Mouse (Mus musculus) ES-E14 (cell line): ENCODE results near the gene Megf11.

Source experiments
- CHD2 ChIP-seq: IDR thresholded peaks from 2 replicates; pipeline ENCODE4 v1.6.1; 2014; ENCODE audit warnings: mild to moderate bottlenecking, low read depth, low read length, inconsistent platforms
- ZNF384 ChIP-seq: IDR thresholded peaks from 2 replicates; pipeline ENCODE4 v1.6.1; 2012; ENCODE audit warnings: low read depth, low read length, inconsistent platforms

DNA sequence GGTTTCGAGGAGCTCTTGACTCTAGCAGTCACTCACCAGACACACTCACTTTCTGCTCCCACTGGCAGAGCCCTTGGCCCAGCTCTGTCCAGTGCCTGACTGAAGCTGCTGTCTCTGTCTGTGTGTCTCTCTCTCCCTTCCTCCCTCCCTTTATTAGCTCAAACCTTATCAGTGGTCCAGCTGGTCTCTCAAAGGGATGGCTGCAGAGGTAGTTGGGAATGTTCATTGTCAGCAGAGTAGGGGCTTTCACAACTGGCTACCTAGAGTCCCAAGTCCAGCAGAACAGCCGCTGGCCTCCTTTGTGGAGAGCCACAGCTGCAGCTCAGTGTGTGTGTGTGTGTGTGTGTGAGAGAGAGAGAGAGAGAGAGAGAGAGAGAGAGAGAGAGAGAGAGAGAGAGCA, 180.9 kb downstream of the Megf11 start:
- TF ChIP-seq ZNF384 (no peak), CHD2 (no peak)
